Mouse (Mus musculus) neural tube, embryonic 15.5 days (tissue): ENCODE measurements around the gene Cisd2. TPM values are rescaled to one million over a fixed set of nuclear protein-coding genes. Genes with fewer than 3 reads are reported as not detected.
A peak's percentile ranks its signal among the peaks of the same experiment; 100 is the strongest.

Experiments
- ATAC-seq: fragments of 200-750 bp; cut with Nextera tagmentation; 2 replicates; pipeline ENCODE4 v1.8.0; 2017; ENCODE audit warnings: mild to moderate bottlenecking, moderate TSS enrichment, moderate library complexity; ENCODE audit not compliant: low FRiP score
- H3K27ac ChIP-seq: fragments of 300-500 bp; sonication (generic); replicated peaks from 2 replicates; pipeline ENCODE4 v1.5.1; 2015; ENCODE audit warnings: mild to moderate bottlenecking, inconsistent platforms
- H3K27me3 ChIP-seq: fragments of 300-500 bp; sonication (generic); replicated peaks from 2 replicates; pipeline ENCODE4 v1.6.1; 2015; ENCODE audit warnings: inconsistent platforms
- H3K36me3 ChIP-seq: fragments of 300-500 bp; sonication (generic); 2 replicates; pipeline ENCODE4 v1.6.1; 2015; ENCODE audit warnings: inconsistent platforms
- H3K4me1 ChIP-seq: fragments of 300-500 bp; sonication (generic); 2 replicates; pipeline ENCODE4 v1.6.1; 2015; ENCODE audit warnings: inconsistent platforms
- H3K4me2 ChIP-seq: fragments of 300-500 bp; sonication (generic); 2 replicates; pipeline ENCODE4 v1.6.1; 2015; ENCODE audit warnings: inconsistent platforms, mild to moderate bottlenecking, moderate library complexity
- H3K4me3 ChIP-seq: fragments of 300-500 bp; sonication (generic); replicated peaks from 2 replicates; pipeline ENCODE4 v1.5.1; 2015; ENCODE audit warnings: mild to moderate bottlenecking, inconsistent platforms
- H3K9ac ChIP-seq: fragments of 300-500 bp; sonication (generic); replicated peaks from 2 replicates; pipeline ENCODE4 v1.6.1; 2015; ENCODE audit warnings: mild to moderate bottlenecking, inconsistent platforms
- H3K9me3 ChIP-seq: fragments of 300-500 bp; sonication (generic); replicated peaks from 2 replicates; pipeline ENCODE4 v1.6.1; 2016; ENCODE audit warnings: inconsistent platforms
- WGBS: fragments of 180-500 bp; shearing (Covaris S2); methylation state at CpG from one replicate; pipeline ENCODE4 v1.1.7; 2015; ENCODE audit warnings: mixed read lengths; 5-methylcytosine and 5-hydroxymethylcytosine counted together
- polyA plus RNA-seq: library from polyadenylated mRNA; unstranded; fragments of >200 nt; fragmentation: Nextera tagmentation; extraction: Ambion mirVana; gene quantifications from 2 replicates; pipeline ENCODE4 v1.2.1, GENCODE M21; 2015

Gene Cisd2
- polyA plus RNA-seq, 1 experiment from 2014 or later, result 69.0 TPM

DNA sequence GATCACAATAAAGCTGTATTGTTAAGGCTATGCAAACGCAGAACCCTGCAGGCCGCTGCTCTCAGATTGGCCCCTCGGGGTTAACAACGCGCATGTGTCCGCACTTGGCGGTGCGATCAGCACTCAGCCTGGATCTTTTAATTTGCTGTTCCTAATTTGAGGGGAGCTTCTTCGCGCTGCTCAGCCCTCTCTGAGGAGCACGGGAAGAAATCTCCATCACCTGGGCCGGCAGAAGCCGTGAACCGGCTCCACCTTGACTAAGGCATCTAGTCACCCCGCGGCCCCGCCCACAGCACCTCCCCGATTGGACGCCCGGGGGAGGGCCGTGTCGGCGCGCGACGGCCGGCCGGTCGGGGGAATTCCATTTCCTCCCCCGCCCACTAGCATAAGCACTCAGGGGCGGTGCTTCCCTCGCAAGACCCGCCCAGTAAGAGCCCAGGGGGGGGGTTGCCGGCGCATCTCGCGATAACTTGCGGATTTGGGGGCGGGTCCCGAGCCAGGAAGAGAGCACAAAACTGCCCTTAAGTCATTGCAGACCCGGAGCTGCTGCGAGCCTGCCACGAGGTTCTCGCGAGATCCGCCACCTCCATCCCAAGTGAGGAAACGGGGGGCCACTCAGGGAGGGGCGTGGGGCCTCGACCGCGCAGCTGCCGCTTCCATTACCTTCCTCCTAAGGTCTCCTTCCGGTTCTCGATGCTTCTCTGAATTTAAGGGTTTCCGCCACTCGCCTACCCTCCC lies 14.2 kb upstream of the Cisd2 start, which contains the start of gene Ube2d3:
Ube2d3 (plus strand) TSS at position 392 of the 738 bp plus-strand sequence.
- Histone ChIP-seq H3K9ac (peak within 1 kb of the TSS; percentile 88), H3K4me3 (peak within 1 kb of the TSS; percentile 91), H3K27ac (peak within 1 kb of the TSS; percentile 99), H3K27me3 (no peaks in the 10 kb centered on the region), H3K4me1 (peaks cover 28% of the 10 kb centered on the region), H3K9me3 (no peaks in the 10 kb centered on the region), H3K4me2 (peak within 1 kb of the TSS; percentile 89), H3K36me3 (0 out of 2 replicates have a peak, but pooled peaks cover 2% of the 10 kb centered on the region)
- under 1% methylated on average over 56 of the region's 56 CpGs for WGBS
- peak; percentile 95 for ATAC-seq

DNA sequence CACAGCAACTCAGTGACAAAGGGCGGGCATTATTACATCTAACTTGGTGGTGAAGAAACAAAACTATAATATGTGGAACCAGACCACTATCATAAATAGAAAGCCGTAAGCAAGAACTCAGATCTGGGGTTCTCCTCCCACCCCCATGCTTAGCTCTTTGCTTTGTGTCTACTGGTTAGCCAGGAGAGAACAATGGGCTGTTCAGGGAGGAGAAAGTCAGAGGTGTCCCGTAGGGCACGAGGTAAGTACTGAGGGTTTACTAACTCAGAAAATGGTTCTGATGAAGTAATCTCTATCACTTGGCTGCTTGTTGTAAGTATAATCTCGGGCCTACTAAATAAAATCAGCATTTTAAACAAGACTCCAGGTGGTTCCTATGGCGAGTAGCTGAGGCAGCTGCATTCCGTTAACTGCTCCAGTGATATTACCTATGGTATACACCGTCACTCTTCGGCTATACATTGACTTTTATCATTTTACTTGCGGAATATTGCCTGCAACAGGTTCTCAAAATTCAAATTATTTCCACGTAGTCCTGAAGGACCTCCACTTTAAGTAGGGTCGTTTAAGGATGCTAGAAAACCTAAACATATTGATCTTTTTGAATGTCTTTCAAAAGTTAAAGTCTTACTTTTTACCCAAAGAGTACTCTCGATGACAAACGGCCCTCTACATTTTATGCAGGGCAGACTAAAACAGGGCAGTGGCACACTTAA lies 13.3 kb upstream of the Cisd2 start:
- H3K9ac ChIP-seq, result peak overlapping the region; percentile 69
- 36% methylated on average over 14 of the region's 14 CpGs for WGBS
- H3K4me2 ChIP-seq, result peak overlapping the region; percentile 89
- peaks cover 25% of the 10 kb centered on the region for H3K4me1 ChIP-seq
- peak overlapping the region; percentile 91 for H3K4me3 ChIP-seq
- H3K36me3 ChIP-seq, result no peaks in the 10 kb centered on the region
- peak overlapping the region; percentile 99 for H3K27ac ChIP-seq
- H3K27me3 ChIP-seq, result no peaks in the 10 kb centered on the region
- H3K9me3 ChIP-seq, result no peaks in the 10 kb centered on the region
- ATAC-seq, result no peak

DNA sequence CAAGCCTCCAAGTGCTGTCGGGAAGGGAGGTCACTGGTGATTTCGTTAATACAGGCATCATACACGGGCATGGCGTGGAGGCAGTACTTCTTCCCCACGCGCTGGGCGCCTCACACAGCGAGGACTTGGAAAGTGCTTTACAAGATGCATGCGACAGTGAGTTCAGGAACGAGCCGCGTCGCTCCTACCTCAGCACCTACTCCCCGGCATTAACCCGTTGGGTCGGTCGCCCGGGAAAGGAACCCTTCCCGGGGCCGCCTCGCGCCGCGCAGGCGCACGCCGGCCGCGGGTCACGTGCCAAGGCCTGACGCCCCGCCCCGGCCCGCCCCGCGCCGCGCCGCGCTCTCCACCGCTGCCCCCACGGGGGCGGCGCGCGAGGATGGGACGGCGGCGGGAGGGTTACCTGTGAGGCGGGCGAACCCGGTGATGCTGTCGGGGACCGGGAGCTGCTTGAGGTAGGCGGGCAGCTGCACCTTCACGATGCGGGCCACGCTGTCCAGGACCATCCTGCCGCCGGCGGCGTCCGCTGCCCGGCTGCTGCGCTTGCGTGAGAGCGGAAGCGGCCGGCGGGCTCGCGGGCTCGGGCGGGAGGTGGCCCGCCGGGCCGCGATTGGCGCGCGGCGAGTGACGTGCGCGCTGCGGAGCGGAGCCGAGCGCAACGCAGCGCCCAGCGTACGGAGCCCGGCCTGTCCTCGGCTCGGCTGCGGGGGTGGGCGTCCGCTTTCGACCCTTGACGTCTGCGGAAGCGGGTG lies 693 bp downstream of the Cisd2 start:
- peak overlapping the region; percentile 82 for H3K9ac ChIP-seq
- H3K27me3 ChIP-seq, result no peaks in the 10 kb centered on the region
- peak; percentile 98 for ATAC-seq
- peak overlapping the region; percentile 78 for H3K4me3 ChIP-seq
- under 1% methylated on average over 102 of the region's 103 CpGs for WGBS
- H3K4me2 ChIP-seq, result peak overlapping the region; percentile 75
- peaks cover 22% of the 10 kb centered on the region for H3K4me1 ChIP-seq
- H3K27ac ChIP-seq, result peak overlapping the region; percentile 99
- H3K36me3 ChIP-seq, result no peaks in the 10 kb centered on the region
- H3K9me3 ChIP-seq, result no peaks in the 10 kb centered on the region

DNA sequence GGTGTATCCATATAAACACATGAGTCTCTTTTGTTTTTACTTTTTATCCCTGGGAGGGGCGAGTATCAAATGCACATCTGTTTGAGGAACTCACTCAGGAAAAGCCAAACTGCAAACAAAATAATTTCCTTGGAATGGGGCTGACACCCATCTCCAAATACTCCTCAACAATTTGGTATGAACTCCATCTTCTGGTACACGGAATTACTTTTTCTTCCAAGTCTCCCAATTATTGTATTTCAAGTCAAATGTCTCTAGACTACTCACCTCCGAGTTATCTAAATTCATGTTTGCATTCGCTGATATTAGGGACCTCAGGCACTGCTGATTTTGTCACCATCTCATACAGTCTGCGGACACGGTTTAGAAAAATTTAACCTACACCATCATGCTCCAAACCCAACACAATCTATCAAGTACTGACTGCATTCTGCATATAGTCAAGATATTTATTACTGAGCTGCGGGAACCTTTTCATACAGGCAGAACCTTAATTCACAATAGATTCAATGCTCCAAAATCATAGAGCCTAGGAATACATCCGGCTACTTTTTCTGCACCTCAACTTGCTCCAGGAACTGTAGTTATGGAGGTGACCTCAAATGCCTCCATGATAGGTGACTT lies 1.4 kb downstream of the Cisd2 start:
- no peaks in the 10 kb centered on the region for H3K9me3 ChIP-seq
- H3K27me3 ChIP-seq, result no peaks in the 10 kb centered on the region
- no peak; the same call in 1 of the 2 replicates for ATAC-seq
- no peaks in the 10 kb centered on the region for H3K36me3 ChIP-seq
- H3K4me2 ChIP-seq, result peak overlapping the region; percentile 75
- 30% methylated on average over 8 of the region's 8 CpGs for WGBS
- peak overlapping the region; percentile 82 for H3K9ac ChIP-seq
- peaks cover 22% of the 10 kb centered on the region for H3K4me1 ChIP-seq
- peak overlapping the region; percentile 78 for H3K4me3 ChIP-seq
- H3K27ac ChIP-seq, result peak overlapping the region; percentile 99

DNA sequence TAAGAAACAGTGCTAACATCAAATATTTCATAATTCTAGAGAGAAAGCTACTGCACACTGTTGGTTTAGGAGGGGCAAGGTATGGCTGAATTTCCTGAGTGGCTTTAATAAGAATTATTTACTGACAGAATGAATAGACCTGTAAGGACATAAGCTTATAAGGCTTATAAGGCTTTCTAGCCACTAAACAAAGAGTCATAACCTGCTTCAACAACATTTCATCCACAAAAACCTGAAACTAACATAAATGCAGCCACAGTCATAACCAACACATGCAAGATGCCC lies 2.5 kb downstream of the Cisd2 start:
- Histone ChIP-seq H3K4me1 (peaks cover 22% of the 10 kb centered on the region), H3K4me3 (no peak overlapping the region), H3K27ac (no peak overlapping the region), H3K9me3 (no peaks in the 10 kb centered on the region), H3K4me2 (no peak overlapping the region), H3K27me3 (no peaks in the 10 kb centered on the region), H3K36me3 (no peaks in the 10 kb centered on the region), H3K9ac (no peak overlapping the region)
- ATAC-seq, result no peak

DNA sequence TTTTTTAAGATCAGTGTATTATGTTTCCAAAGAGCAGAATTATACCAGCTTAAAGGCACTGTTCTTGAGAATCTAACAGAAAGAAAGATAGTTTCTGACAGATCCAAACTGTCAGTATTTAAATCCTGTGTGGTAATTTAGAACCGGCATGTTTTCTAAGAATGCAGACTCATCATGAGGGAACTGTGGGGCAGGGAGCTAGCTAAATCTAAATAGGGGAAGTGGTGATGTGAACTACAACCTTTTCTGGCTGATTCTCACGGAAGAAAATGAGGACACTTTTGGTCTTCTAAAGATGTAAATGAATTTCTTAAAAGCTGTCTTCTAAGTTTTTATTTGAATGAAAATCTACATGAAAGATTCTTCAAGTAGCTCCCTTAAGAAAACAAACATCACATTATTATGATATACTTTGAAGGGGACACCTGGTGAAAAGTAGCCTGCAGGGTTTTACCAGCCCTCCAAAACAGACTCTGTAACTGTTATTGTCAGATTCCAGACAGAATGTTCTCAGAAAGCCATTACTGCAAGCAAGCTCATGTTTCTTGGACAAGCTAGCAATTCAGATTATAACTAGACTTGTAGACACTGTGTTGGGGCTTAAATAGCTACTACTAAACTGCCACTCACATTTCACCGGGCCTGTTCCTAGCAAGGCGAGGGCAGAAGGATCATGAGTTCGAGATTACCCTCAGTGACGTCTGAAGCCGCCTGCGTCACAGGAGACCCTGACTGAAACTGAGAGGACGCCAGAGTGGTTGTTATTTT lies 3.0 kb downstream of the Cisd2 start:
- Histone ChIP-seq H3K27me3 (no peaks in the 10 kb centered on the region), H3K36me3 (no peaks in the 10 kb centered on the region), H3K9ac (no peak overlapping the region), H3K9me3 (no peaks in the 10 kb centered on the region), H3K4me3 (no peak overlapping the region), H3K27ac (no peak overlapping the region), H3K4me2 (no peak overlapping the region), H3K4me1 (peaks cover 22% of the 10 kb centered on the region)
- ATAC-seq, result no peak
- WGBS, result 92% methylated on average over 9 of the region's 9 CpGs

DNA sequence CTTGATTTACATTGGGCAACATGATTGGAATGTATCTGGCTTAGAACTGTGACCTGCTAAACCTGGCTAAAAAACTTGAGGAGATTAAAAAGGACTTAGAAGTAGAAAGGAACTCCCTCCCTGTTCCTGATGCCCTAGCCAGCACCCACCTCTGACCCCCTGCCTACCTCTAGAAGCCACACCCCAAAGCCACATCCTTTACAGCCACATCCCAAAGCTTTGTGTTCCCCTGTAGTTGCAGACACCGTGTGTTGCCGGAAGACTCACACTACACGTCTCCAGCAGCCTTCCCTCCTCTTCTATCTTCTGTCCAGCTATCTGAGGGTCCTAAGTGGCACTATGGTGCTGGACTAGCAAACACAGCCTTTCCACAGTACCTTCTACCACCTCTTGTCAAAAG lies 5.9 kb downstream of the Cisd2 start:
- H3K4me1 ChIP-seq, result peaks cover 14% of the 10 kb centered on the region
- no peak for ATAC-seq
- no peak overlapping the region for H3K27ac ChIP-seq
- H3K9ac ChIP-seq, result no peak overlapping the region
- H3K36me3 ChIP-seq, result no peaks in the 10 kb centered on the region
- no peaks in the 10 kb centered on the region for H3K9me3 ChIP-seq
- WGBS, result 88% methylated on average over 3 of the region's 3 CpGs
- H3K4me3 ChIP-seq, result no peak overlapping the region
- H3K27me3 ChIP-seq, result no peaks in the 10 kb centered on the region
- H3K4me2 ChIP-seq, result no peak overlapping the region

DNA sequence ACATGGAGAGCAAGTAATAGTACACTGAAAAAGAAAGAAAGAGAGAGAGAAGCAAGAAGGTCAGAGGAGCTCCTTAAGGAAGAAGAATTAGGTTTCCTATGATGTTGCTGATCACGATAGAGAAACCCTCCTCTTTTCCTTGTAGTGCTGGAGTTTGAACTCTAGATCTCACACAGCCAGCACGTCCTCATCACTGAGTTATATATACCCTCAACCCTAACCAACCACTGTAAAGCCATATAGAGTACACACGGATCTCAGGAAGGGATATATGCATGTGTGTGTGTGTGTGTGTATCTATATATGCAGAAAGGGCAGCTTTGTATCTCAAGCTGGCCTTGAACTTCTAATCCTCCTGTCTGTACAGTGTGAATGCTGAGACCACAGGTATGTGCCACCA lies 6.5 kb downstream of the Cisd2 start:
- no peak overlapping the region for H3K27ac ChIP-seq
- no peak overlapping the region for H3K4me2 ChIP-seq
- H3K4me3 ChIP-seq, result no peak overlapping the region
- no peak overlapping the region for H3K9ac ChIP-seq
- H3K9me3 ChIP-seq, result no peaks in the 10 kb centered on the region
- 89% methylated on average over 3 of the region's 3 CpGs for WGBS
- H3K27me3 ChIP-seq, result no peaks in the 10 kb centered on the region
- ATAC-seq, result no peak
- H3K36me3 ChIP-seq, result no peaks in the 10 kb centered on the region
- peaks cover 13% of the 10 kb centered on the region for H3K4me1 ChIP-seq

DNA sequence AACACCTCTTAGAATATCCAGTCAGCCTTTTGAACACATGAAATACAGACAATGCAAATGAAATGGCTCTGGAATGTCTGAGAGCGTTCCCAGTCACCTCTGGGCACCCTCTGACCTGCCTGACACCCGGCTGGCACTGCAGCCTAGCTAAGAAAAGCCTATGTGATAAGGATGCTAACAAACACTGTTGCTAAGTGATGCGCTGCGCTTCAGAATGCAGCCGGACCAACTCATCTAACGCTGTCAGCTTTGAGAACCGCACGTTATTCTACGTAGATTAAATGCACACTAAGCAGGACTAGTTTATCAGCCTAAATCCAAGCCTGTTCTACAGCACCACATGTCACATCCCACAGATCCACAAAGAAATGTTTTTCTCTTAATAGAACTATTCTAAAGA lies 11.9 kb downstream of the Cisd2 start:
- Histone ChIP-seq H3K4me1 (no peaks in the 10 kb centered on the region), H3K36me3 (peaks cover 17% of the 10 kb centered on the region), H3K27ac (no peak overlapping the region), H3K9ac (no peak overlapping the region), H3K27me3 (no peaks in the 10 kb centered on the region), H3K9me3 (no peaks in the 10 kb centered on the region), H3K4me3 (no peak overlapping the region), H3K4me2 (no peak overlapping the region)
- WGBS, result 24% methylated on average over 9 of the region's 9 CpGs
- ATAC-seq, result no peak

DNA sequence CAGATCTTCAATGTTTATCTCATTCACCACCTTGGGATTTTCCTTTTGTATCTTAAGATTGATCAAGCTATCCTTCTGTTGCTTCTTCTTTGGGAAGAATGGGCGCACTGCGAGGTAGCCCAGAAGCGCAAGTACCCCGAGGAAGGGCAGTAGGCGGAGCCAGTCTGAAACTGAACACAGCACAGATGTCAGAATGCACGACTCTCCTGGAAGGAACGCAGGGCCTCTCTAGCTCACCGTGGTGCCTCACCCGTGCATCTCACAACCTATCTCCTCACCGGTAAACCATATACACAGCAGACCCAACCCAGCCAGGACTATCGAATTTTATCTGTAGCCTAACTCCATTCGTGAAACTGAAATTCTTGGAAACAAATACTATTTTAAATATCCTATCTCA lies 12.7 kb downstream of the Cisd2 start:
- no peak for ATAC-seq
- 88% methylated on average over 12 of the region's 12 CpGs for WGBS
- Histone ChIP-seq H3K36me3 (peaks cover 23% of the 10 kb centered on the region), H3K4me3 (no peak overlapping the region), H3K4me2 (no peak overlapping the region), H3K27ac (no peak overlapping the region), H3K4me1 (no peaks in the 10 kb centered on the region), H3K9ac (no peak overlapping the region), H3K27me3 (no peaks in the 10 kb centered on the region), H3K9me3 (no peaks in the 10 kb centered on the region)

DNA sequence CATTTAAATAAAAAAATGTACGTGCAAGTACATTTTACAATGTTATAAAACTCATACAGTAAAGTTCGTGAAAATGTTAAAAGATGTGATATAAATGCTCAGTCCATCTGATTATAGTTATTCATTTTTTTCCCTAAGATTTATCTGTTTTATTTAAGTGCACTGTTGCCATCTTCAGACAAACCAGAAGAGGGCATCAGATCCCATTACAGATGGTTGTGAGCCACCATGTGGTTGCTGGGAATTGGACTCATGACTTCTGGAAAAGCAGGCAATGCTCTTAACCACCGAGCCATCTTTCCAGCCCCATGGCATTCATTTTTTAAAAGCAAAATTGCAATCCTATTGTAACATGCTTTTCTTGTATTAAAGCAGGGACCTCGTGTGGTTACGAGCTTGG lies 14.5 kb downstream of the Cisd2 start:
- WGBS, result 98% methylated on average over 5 of the region's 5 CpGs
- no peaks in the 10 kb centered on the region for H3K4me1 ChIP-seq
- no peak overlapping the region for H3K27ac ChIP-seq
- no peak overlapping the region for H3K4me2 ChIP-seq
- peaks cover 29% of the 10 kb centered on the region for H3K36me3 ChIP-seq
- H3K9me3 ChIP-seq, result no peaks in the 10 kb centered on the region
- H3K4me3 ChIP-seq, result no peak overlapping the region
- no peak overlapping the region for H3K9ac ChIP-seq
- no peak for ATAC-seq
- H3K27me3 ChIP-seq, result no peaks in the 10 kb centered on the region
